Mouse (Mus musculus) lung, adult 2 months (tissue): ENCODE results near the gene Noa1.
A peak's percentile ranks its signal among the peaks of the same experiment; 100 is the strongest.

Experiments used
- CTCF ChIP-seq: fragments of 200-500 bp; IDR thresholded peaks from 2 replicates; pipeline ENCODE4 v1.5.1; 2011; ENCODE audit warnings: mild to moderate bottlenecking, low read length, control low read depth; ENCODE audit not compliant: insufficient read depth
- POLR2A ChIP-seq: fragments of 200-500 bp; IDR thresholded peaks from 2 replicates; pipeline ENCODE4 v1.6.1; 2011; ENCODE audit warnings: low read depth, mild to moderate bottlenecking, control low read depth, low read length, borderline replicate concordance; ENCODE audit errors: extremely low read depth

DNA sequence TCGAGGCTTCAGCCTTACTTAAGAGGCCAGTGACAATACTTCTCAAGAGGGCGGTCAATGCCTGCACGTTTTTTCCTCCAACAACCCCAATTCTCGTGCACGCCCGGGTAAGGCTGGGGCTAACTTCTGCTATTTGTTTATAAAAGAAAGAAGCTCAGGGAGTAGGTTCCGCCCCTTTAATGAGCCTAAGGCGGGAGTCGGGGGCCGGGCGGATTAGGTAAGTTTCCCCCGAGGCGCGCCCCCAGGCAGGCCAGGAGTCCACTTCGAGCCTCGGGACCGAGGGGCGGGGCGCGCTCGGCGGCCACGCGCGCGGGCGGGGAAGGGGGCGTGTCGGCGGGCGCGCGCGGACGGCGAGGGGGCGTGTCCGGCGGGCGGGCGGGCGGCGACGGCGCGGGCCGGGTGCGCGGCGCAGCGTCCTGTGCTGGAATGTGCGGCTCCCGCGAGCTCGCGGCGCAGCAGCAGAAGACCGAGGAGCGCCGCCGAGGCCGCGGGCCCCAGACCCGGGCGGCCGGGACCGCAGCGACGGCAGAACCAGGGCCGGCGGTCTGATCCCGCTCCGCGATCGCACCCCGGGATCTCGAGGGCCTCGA lies 44.7 kb downstream of the Noa1 start, which contains the start of gene Rest:
- TF ChIP-seq CTCF: no peak
- peak; percentile 46; the same call in 1 of the 2 replicates for TF ChIP-seq POLR2A
